Mouse (Mus musculus) cerebellum, postnatal 25 days (tissue): ENCODE data around the gene Slc17a6.
"Not testable (repeated sequence)": the region's sequence is repeated elsewhere in the genome, so short reads cannot be mapped to it uniquely, and the experiment has no call there.

Experiments
- DNase-seq, 2 experiments: peaks; one replicate each; pipeline ENCODE4 v3.0.0; 2021; ENCODE audit warnings: mixed read lengths in 2 of 2

Gene Slc17a6

DNA sequence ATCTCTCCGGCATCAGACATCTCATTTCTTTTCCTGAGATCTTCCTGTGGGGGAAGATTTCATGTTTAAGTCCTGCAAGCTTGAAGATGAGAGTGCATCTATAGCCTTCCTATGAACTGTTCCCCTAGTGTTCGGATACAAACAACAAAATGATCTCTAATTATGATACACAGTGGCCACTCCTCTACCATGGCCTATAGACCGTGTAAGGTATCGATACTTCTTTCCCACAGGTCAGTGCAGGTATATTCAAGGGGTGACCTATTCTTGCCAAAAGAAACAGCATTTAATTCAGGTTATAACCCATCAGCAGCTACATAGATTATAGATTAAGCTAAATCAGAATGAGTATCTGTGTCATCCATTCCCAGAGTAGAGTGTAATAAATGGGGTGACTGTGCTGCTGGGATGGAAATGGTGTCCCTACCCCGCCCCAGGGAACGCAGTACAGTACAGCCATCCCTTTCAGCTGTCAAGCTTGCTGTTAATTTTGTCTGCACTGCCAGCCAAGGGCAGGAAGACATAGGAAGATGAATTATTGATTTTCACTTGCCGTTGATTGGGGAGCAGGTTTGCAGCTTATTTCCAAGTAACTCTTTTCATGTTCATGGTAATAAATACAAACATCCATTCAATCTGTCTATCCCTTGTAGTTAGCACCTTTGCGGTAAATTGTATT, 71.9 kb downstream of the Slc17a6 start:
- DNase-seq, result no peak

DNA sequence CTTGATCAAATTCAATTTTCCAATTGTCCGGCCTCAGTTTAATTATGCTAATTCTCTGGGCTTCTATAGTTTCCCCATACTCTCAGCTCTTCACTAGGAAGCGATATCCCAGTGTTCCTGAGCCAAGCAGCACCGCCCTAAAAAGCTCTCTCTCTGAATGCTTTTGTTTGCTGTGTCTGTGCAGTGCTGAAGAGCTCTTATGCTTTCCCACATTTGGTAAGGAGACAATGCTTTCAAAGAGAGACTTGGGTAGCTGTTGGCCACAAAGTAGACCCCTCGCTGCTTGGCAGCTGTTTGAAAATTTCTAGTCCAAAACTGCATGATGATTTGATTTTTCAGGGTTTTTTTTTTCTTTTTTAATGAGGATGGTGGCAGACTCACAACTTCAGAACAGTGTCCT, 72.6 kb downstream of the Slc17a6 start:
- peak; percentile 9 to 26 for DNase-seq

DNA sequence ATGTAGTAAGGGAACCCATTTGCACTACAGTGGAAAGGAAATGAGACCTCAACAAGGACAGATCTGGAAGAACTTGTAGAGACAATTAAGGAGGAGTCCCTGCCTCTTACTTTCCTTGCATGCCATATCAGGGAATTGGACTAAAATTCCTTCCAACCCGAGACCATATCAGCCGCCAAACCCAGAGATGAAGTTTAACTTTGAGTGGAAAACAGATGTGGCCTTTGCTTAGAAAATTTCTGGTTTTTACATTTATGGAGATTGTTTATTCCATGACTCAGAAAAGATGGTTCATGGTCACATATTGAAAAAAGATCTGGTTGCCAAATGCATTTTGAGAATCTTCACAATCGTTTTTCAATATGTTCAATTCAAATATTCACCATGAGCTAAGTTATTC, 87.7 kb downstream of the Slc17a6 start:
- no peak for DNase-seq

DNA sequence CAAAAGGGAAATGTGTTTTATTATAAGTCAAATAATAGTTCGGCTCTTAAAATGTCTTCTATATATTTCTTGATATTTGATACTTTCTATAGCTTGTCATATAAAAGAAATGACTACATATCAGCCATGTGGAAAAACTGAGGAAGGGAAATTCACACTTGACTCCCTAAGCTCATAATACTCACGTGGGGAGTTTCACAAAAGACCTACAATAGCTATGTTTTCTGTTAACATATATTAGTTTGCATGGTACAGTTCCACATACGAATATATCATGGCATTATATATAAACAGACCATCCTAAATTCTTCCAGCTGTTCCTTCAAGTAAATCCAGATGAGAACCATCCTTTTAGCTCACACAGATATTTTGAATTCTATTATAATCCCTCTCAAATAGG, 88.5 kb downstream of the Slc17a6 start:
- DNase-seq, result not testable (repeated sequence)

DNA sequence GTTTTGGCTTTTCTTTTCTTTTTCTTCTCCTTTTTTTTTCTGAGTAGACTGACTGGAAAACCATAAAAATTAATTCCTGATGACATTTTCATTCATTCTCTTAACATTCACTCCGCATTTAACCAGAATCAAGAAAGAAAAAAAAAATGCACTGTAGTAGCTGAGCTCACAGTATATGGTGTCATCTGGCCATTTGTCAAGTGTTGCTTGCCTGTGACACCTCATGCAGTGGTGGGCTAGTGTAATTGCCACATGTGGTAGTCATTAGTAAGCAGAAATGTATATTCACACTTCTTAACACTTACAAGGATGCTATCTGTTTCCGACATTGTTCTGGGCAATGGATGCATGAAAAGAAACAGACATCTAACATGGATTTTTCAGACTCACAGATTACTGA, 94.0 kb downstream of the Slc17a6 start:
- no peak for DNase-seq
